Mouse (Mus musculus) layer of hippocampus, postnatal 14 days (tissue): ENCODE results near the gene Grm4. TPM values are rescaled to one million over a fixed set of nuclear protein-coding genes. Genes with fewer than 3 reads are reported as not detected.

ENCODE experiments used
- DNase-seq, 2 experiments: peaks; one replicate each; pipeline ENCODE4 v3.0.0; 2021 to 2022; ENCODE audit warnings: low spot score in 2 of 2, mixed read lengths in 1 of 2
- total RNA-seq, 2 experiments: library from RNA; stranded (reverse); gene quantifications; 2 replicates each; pipeline ENCODE4 v1.2.3; 2021

Grm4 gene
- total RNA-seq, 2 experiments from 2014 or later = 10.7 to 19.3 TPM

GRCm38 (mm10) chr17:27552215-27553201 is 31.3 kb upstream of the Grm4 start:
- DNase-seq = no peak

GRCm38 (mm10) chr17:27551393-27551940 is 30.3 kb upstream of the Grm4 start:
- DNase-seq = no peak

GRCm38 (mm10) chr17:27549234-27549633 is 28.0 kb upstream of the Grm4 start:
- no peak for DNase-seq

- DNase-seq = no peak
Observed at GRCm38 (mm10) chr17:27547253-27547868, 26.2 kb upstream of the Grm4 start.

GRCm38 (mm10) chr17:27546574-27547085 is 25.4 kb upstream of the Grm4 start:
- no peak for DNase-seq

- DNase-seq = no peak
Observed at GRCm38 (mm10) chr17:27545991-27546390, 24.8 kb upstream of the Grm4 start.

GRCm38 (mm10) chr17:27544551-27544950 is 23.3 kb upstream of the Grm4 start:
- DNase-seq = no peak

GRCm38 (mm10) chr17:27541984-27542383 is 20.8 kb upstream of the Grm4 start:
- no peak for DNase-seq

GRCm38 (mm10) chr17:27541261-27541660 is 20.1 kb upstream of the Grm4 start:
- DNase-seq = no peak

GRCm38 (mm10) chr17:27534718-27535117 is 13.5 kb upstream of the Grm4 start:
- DNase-seq = peak; percentile 91

- DNase-seq = no peak
Observed at GRCm38 (mm10) chr17:27533354-27533753, 12.2 kb upstream of the Grm4 start.

GRCm38 (mm10) chr17:27532095-27532494 is 10.9 kb upstream of the Grm4 start:
- DNase-seq = no peak

- DNase-seq = no peak
Observed at GRCm38 (mm10) chr17:27528767-27529166, 7.6 kb upstream of the Grm4 start.

- no peak for DNase-seq
Observed at GRCm38 (mm10) chr17:27528030-27528429, 6.8 kb upstream of the Grm4 start.

GRCm38 (mm10) chr17:27527188-27527587 is 6.0 kb upstream of the Grm4 start:
- DNase-seq = no peak

- no peak for DNase-seq
Observed at GRCm38 (mm10) chr17:27523121-27523520, 1.9 kb upstream of the Grm4 start.

GRCm38 (mm10) chr17:27520557-27520956 is 646 bp downstream of the Grm4 start:
- DNase-seq = peak; percentile 35 to 45

GRCm38 (mm10) chr17:27518700-27519595 is 2.3 kb downstream of the Grm4 start:
- no peak for DNase-seq

GRCm38 (mm10) chr17:27518296-27518695 is 2.9 kb downstream of the Grm4 start:
- DNase-seq = no peak

GRCm38 (mm10) chr17:27513916-27514762 is 7.1 kb downstream of the Grm4 start:
- no peak for DNase-seq
